Mouse (Mus musculus) CH12.LX (cell line): ENCODE measurements around the gene Syn3. TPM values are rescaled to one million over a fixed set of nuclear protein-coding genes. Genes with fewer than 3 reads are reported as not detected.

Experiments used
- DNase-seq: peaks from one replicate; pipeline ENCODE4 v3.0.0-alpha.2; 2013; ENCODE audit errors: extremely low read depth
- H3K27ac ChIP-seq: 2 replicates; pipeline ENCODE4 v1.5.1; 2012; ENCODE audit warnings: low read depth, mild to moderate bottlenecking, control low read depth, moderate library complexity; ENCODE audit not compliant: insufficient read depth
- H3K27me3 ChIP-seq: replicated peaks from 2 replicates; pipeline ENCODE3; 2012; ENCODE audit warnings: inconsistent platforms
- H3K36me3 ChIP-seq, 2 experiments: replicated peaks in 1 of 2; 2 replicates each; pipeline versions ENCODE3 to v1.6.1; 2012; ENCODE audit warnings: inconsistent platforms in 1 of 2, low read length in 1 of 2, mild to moderate bottlenecking in 1 of 2, mixed read lengths in 1 of 2, moderate library complexity in 1 of 2; ENCODE audit not compliant: control insufficient read depth in 1 of 2, insufficient read depth in 1 of 2
- H3K4me1 ChIP-seq, 2 experiments: 2 replicates each; pipeline ENCODE4 v1.6.1; 2012; ENCODE audit warnings: inconsistent platforms in 1 of 2, moderate library complexity in 1 of 2; ENCODE audit not compliant: insufficient read depth in 2 of 2, control insufficient read depth in 1 of 2
- H3K4me2 ChIP-seq: 2 replicates; pipeline ENCODE4 v1.6.1; 2012; ENCODE audit warnings: low read depth, mild to moderate bottlenecking, control low read depth; ENCODE audit not compliant: poor library complexity, insufficient read depth, severe bottlenecking
- H3K4me3 ChIP-seq, 3 experiments: fragments of 150-350 bp in 1 of 3; sonication (generic) in 1 of 3; replicated peaks in 1 of 3; 2 replicates each; pipeline versions ENCODE3 to v1.5.1; 2011 to 2012; ENCODE audit warnings: low read depth in 2 of 3, low read length in 2 of 3, mild to moderate bottlenecking in 2 of 3, moderate library complexity in 2 of 3, control low read depth in 1 of 3, improper control_type of control experiment in 1 of 3, inconsistent platforms in 1 of 3, mixed read lengths in 1 of 3; ENCODE audit not compliant: poor library complexity in 1 of 3
- H3K79me2 ChIP-seq: replicated peaks from 2 replicates; pipeline ENCODE4 v1.6.1; 2012; ENCODE audit warnings: mild to moderate bottlenecking, moderate library complexity; ENCODE audit not compliant: control insufficient read depth, poor library complexity, insufficient read depth, severe bottlenecking; ENCODE audit errors: extremely low read depth
- H3K9ac ChIP-seq: 2 replicates; pipeline ENCODE4 v1.6.1; 2012; ENCODE audit warnings: low read depth, mild to moderate bottlenecking, control low read depth, moderate library complexity; ENCODE audit not compliant: insufficient read depth
- H3K9me3 ChIP-seq: replicated peaks from 2 replicates; pipeline ENCODE3; 2012; ENCODE audit warnings: low read length, inconsistent platforms, mixed read lengths
- BHLHE40 ChIP-seq: IDR thresholded peaks from 2 replicates; pipeline ENCODE4 v1.6.1; 2011; ENCODE audit warnings: mild to moderate bottlenecking, low read depth, low read length, improper control_type of control experiment
- CTCF ChIP-seq, 2 experiments: IDR thresholded peaks in 1 of 2; conservative IDR thresholded peaks in 1 of 2; 2 replicates each; pipeline ENCODE4 v1.5.1; 2011 to 2012; ENCODE audit warnings: low read depth in 2 of 2, low read length in 2 of 2, improper control_type of control experiment in 1 of 2, inconsistent platforms in 1 of 2, mild to moderate bottlenecking in 1 of 2, moderate library complexity in 1 of 2
- E2F4 ChIP-seq: IDR thresholded peaks from 2 replicates; pipeline ENCODE4 v1.6.1; 2011; ENCODE audit warnings: low read depth, low read length, improper control_type of control experiment; ENCODE audit not compliant: insufficient replicate concordance
- EP300 ChIP-seq: IDR thresholded peaks from 2 replicates; pipeline ENCODE4 v1.6.1; 2011; ENCODE audit warnings: low read length, improper control_type of control experiment
- GABPA ChIP-seq: IDR thresholded peaks from 2 replicates; pipeline ENCODE4 v1.6.1; 2012; ENCODE audit warnings: low read depth, low read length, improper control_type of control experiment, inconsistent platforms; ENCODE audit not compliant: insufficient replicate concordance
- IRF4 ChIP-seq: IDR thresholded peaks from 2 replicates; pipeline ENCODE4 v1.6.1; 2014; ENCODE audit warnings: low read depth, mild to moderate bottlenecking, inconsistent platforms, low read length, improper control_type of control experiment
- JUN ChIP-seq: IDR thresholded peaks from 2 replicates; pipeline ENCODE4 v1.6.1; 2011; ENCODE audit warnings: low read depth, mild to moderate bottlenecking, low read length, improper control_type of control experiment, moderate library complexity; ENCODE audit not compliant: insufficient read depth
- JUND ChIP-seq: conservative IDR thresholded peaks from 2 replicates; pipeline ENCODE4 v1.6.1; 2011; ENCODE audit warnings: low read depth, low read length, improper control_type of control experiment
- KAT2A ChIP-seq: IDR thresholded peaks from 2 replicates; pipeline ENCODE4 v1.6.1; 2012; ENCODE audit warnings: low read length, improper control_type of control experiment, inconsistent platforms; ENCODE audit not compliant: insufficient replicate concordance
- MAFK ChIP-seq: IDR thresholded peaks from 2 replicates; pipeline ENCODE4 v1.6.1; 2011; ENCODE audit warnings: low read length, improper control_type of control experiment; ENCODE audit not compliant: insufficient replicate concordance
- MEF2A ChIP-seq: IDR thresholded peaks from 2 replicates; pipeline ENCODE4 v1.6.1; 2014; ENCODE audit warnings: low read depth, mild to moderate bottlenecking, inconsistent platforms, low read length, improper control_type of control experiment, borderline replicate concordance
- MXI1 ChIP-seq: IDR thresholded peaks from 2 replicates; pipeline ENCODE4 v1.6.1; 2011; ENCODE audit warnings: mild to moderate bottlenecking, low read depth, low read length, improper control_type of control experiment
- NRF1 ChIP-seq: IDR thresholded peaks from 2 replicates; pipeline ENCODE4 v1.6.1; 2014; ENCODE audit warnings: low read depth, mild to moderate bottlenecking, inconsistent platforms, low read length, improper control_type of control experiment, moderate library complexity
- POLR2A ChIP-seq: IDR thresholded peaks from 2 replicates; pipeline ENCODE4 v1.6.1; 2011; ENCODE audit warnings: low read depth, mild to moderate bottlenecking, improper control_type of control experiment, low read length
- RCOR1 ChIP-seq: conservative IDR thresholded peaks from 2 replicates; pipeline ENCODE4 v1.6.1; 2012; ENCODE audit warnings: low read depth, mild to moderate bottlenecking, inconsistent platforms, low read length, improper control_type of control experiment
- SIN3A ChIP-seq: IDR thresholded peaks from 2 replicates; pipeline ENCODE4 v1.6.1; 2012; ENCODE audit warnings: low read length, improper control_type of control experiment, inconsistent platforms
- SMC3 ChIP-seq: IDR thresholded peaks from 2 replicates; pipeline ENCODE4 v1.6.1; 2011; ENCODE audit warnings: low read depth, low read length, improper control_type of control experiment
- TCF12 ChIP-seq: IDR thresholded peaks from 2 replicates; pipeline ENCODE4 v1.6.1; 2014; ENCODE audit warnings: low read depth, mild to moderate bottlenecking, inconsistent platforms, low read length, improper control_type of control experiment
- UBTF ChIP-seq: IDR thresholded peaks from 2 replicates; pipeline ENCODE4 v1.6.1; 2012; ENCODE audit warnings: low read depth, mild to moderate bottlenecking, inconsistent platforms, low read length, improper control_type of control experiment, moderate library complexity
- USF2 ChIP-seq: conservative IDR thresholded peaks from 2 replicates; pipeline ENCODE4 v1.6.1; 2011; ENCODE audit warnings: low read depth, low read length, improper control_type of control experiment
- ZC3H11A ChIP-seq: IDR thresholded peaks from 2 replicates; pipeline ENCODE4 v1.6.1; 2012; ENCODE audit warnings: low read depth, mild to moderate bottlenecking, inconsistent platforms, low read length, improper control_type of control experiment
- ZKSCAN1 ChIP-seq: IDR thresholded peaks from 2 replicates; pipeline ENCODE4 v1.6.1; 2012; ENCODE audit warnings: low read depth, inconsistent platforms, low read length, improper control_type of control experiment, borderline replicate concordance
- ZMIZ1 ChIP-seq: IDR thresholded peaks from 2 replicates; pipeline ENCODE4 v1.6.1; 2012; ENCODE audit warnings: low read depth, mild to moderate bottlenecking, inconsistent platforms, low read length, improper control_type of control experiment
- dilution Hi-C: fragments of 300-500 bp; cut with MboI; formaldehyde crosslinking; loops from 2 replicates; pipeline ENCODE4 v1.14.3; 2020; ENCODE audit warnings: low sequenced_read_pairs; ENCODE audit not compliant: extremely low pct_unique_long_range_greater_than_20kb, extremely low pct_ligation_motif_present
- in situ Hi-C: fragments of 300-500 bp; cut with MboI; formaldehyde crosslinking; loops from 3 replicates; pipeline ENCODE4 v1.14.3; 2019; ENCODE audit warnings: low sequenced_read_pairs, low pct_ligation_motif_present, low pct_unique_long_range_greater_than_20kb, mixed read lengths
- polyA plus RNA-seq: library from polyadenylated mRNA; unstranded; fragments of >175 nt; gene quantifications from 2 replicates; pipeline ENCODE4 v1.2.1, GENCODE M21; 2012; ENCODE audit warnings: low read depth; ENCODE audit not compliant: insufficient read length
- total RNA-seq, 2 experiments: library from RNA; depleted of rRNA; stranded (reverse); fragments of 300-350 nt in 1 of 2; fragments of >200 nt in 1 of 2; gene quantifications; 2 replicates each; pipeline ENCODE4 v1.2.3; 2012 to 2014

The Syn3 gene
- total and polyA plus RNA-seq, 3 experiments = 2.8 to 8.9 (median 5.6) TPM

DNA sequence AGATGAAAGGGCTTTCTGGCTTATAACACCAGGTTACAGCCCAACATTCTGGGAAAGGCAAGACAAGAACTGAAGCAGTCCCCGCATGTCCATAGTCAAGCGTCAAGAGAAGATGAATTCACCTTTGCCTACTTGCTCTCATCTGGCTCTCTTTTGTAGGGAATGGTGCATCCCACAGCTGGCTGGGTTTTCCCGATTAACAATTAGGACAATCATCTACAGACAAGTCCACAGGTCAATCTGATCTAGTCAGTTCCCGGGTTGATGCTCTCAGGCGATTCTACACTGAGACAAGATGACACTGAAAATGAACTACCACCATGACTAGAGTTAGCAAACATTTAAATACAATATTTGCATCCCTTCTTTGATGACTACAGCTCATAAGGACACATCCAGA is 47.4 kb downstream of the Syn3 start (continued):
- no peak for TF ChIP-seq KAT2A
- TF ChIP-seq, all 38 proteins: peak for 0

- DNase-seq = no peak
- H3K9ac ChIP-seq = no peak overlapping the region
- dilution Hi-C loops (no loop called here), in situ Hi-C loops (no loop called here)
- no peaks in the 10 kb centered on the region for H3K9me3 ChIP-seq
- no peak overlapping the region for H3K4me2 ChIP-seq
- TF ChIP-seq GABPA (no peak), IRF4 (no peak), USF2 (no peak), SMC3 (no peak), SIN3A (no peak), JUND (no peak), E2F4 (no peak)
- no peaks in the 10 kb centered on the region for H3K27me3 ChIP-seq
- H3K4me1 ChIP-seq = peaks cover 0 to 8% of the 10 kb centered on the region in 2 experiments; a peak in 1 of 4 replicates
- no peak overlapping the region for H3K4me3 ChIP-seq
- peaks cover 7 to 76% of the 10 kb centered on the region in 2 experiments for H3K36me3 ChIP-seq
- H3K79me2 ChIP-seq = no peaks in the 10 kb centered on the region
- no peak overlapping the region for H3K27ac ChIP-seq
Observed at GRCm38 (mm10) chr10:86446649-86447048, 52.0 kb downstream of the Syn3 start.

DNA sequence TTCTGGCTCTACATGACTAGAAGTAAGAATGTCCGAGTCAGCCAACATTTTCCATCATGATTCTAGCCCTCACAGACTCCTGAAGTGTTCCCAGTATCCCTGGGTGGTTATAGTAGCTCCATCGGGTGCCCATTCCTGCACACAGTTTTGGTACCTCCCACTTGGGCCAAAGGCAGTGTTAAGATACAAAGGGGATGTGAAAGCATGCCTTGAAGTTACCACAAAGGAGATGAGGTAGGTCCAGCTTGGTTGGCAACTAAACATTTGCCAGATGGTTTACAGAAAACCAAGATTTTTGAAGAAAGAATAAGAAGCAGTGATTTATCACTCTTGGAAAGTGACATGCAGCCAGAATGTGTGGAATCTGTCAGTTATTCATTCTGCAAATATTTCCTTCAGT is 53.5 kb downstream of the Syn3 start:
- Histone ChIP-seq H3K4me2 (no peak overlapping the region), H3K4me1 (peaks cover 0 to 8% of the 10 kb centered on the region in 2 experiments; a peak in 1 of 4 replicates), H3K9ac (no peak overlapping the region), H3K27ac (no peak overlapping the region), H3K79me2 (no peaks in the 10 kb centered on the region), H3K36me3 (peaks cover 4 to 71% of the 10 kb centered on the region in 2 experiments), H3K27me3 (no peaks in the 10 kb centered on the region), H3K9me3 (no peaks in the 10 kb centered on the region), H3K4me3 (no peak overlapping the region)
- no peak for TF ChIP-seq TCF12
- no peak for TF ChIP-seq SIN3A
- no peak for TF ChIP-seq CTCF (conservative IDR thresholded peaks at IDR 0.05 in 1 of 2, IDR thresholded peaks at IDR 0.05 in 1 of 2; ENCODE audit: low read depth in 2 of 2, low read length in 2 of 2)
- TF ChIP-seq BHLHE40 = no peak
- TF ChIP-seq ZKSCAN1 = no peak
- no peak for TF ChIP-seq E2F4
- TF ChIP-seq NRF1 = no peak
- no peak for TF ChIP-seq MXI1
- TF ChIP-seq EP300 = no peak
- no peak for TF ChIP-seq POLR2A
- no peak for TF ChIP-seq JUN
- no peak for TF ChIP-seq MEF2A
- no peak for TF ChIP-seq MAFK
- TF ChIP-seq ZC3H11A = no peak
- no peak for TF ChIP-seq GABPA
- TF ChIP-seq RCOR1 = no peak
- TF ChIP-seq USF2 = no peak
- no peak for TF ChIP-seq UBTF
- TF ChIP-seq ZMIZ1 = no peak
- dilution Hi-C loops (no loop called here), in situ Hi-C loops (no loop called here)
- no peak for DNase-seq
